Mouse (Mus musculus) liver, postnatal 0 days (tissue): ENCODE measurements around the gene 4930505A04Rik. TPM values are rescaled to one million over a fixed set of nuclear protein-coding genes. Genes with fewer than 3 reads are reported as not detected.
A peak's percentile ranks its signal among the peaks of the same experiment; 100 is the strongest.
"Not testable (repeated sequence)": the region's sequence is repeated elsewhere in the genome, so short reads cannot be mapped to it uniquely, and the experiment has no call there.

ENCODE experiments used
- ATAC-seq: fragments of 200-750 bp; cut with Nextera tagmentation; 2 replicates; pipeline ENCODE4 v1.8.0; 2017; ENCODE audit warnings: mild to moderate bottlenecking, moderate library complexity
- DNase-seq: peaks from one replicate; pipeline ENCODE4 v3.0.0-alpha.2; 2016
- H3K27ac ChIP-seq: fragments of 300-500 bp; sonication (generic); 2 replicates; pipeline ENCODE4 v1.5.1; 2014; ENCODE audit warnings: antibody characterized with exemption, moderate library complexity, mild to moderate bottlenecking, low read depth
- H3K27me3 ChIP-seq: fragments of 300-500 bp; sonication (generic); 2 replicates; pipeline ENCODE4 v1.6.1; 2014; ENCODE audit warnings: low read length, control low read depth, mixed read lengths; ENCODE audit not compliant: insufficient read depth
- H3K36me3 ChIP-seq: fragments of 300-500 bp; sonication (generic); replicated peaks from 2 replicates; pipeline ENCODE4 v1.6.1; 2014; ENCODE audit warnings: mild to moderate bottlenecking, control low read depth, low read length, moderate library complexity, mixed read lengths; ENCODE audit not compliant: insufficient read depth
- H3K4me1 ChIP-seq: fragments of 300-500 bp; sonication (generic); 2 replicates; pipeline ENCODE4 v1.6.1; 2014; ENCODE audit warnings: antibody characterized with exemption, mild to moderate bottlenecking, control low read depth; ENCODE audit not compliant: insufficient read depth
- H3K4me2 ChIP-seq: fragments of 300-500 bp; sonication (generic); 2 replicates; pipeline ENCODE4 v1.6.1; 2014; ENCODE audit warnings: low read depth, mild to moderate bottlenecking, low read length, moderate library complexity, mixed read lengths
- H3K4me3 ChIP-seq: fragments of 300-500 bp; sonication (generic); 2 replicates; pipeline ENCODE4 v1.5.1; 2014; ENCODE audit warnings: low read depth, low read length
- H3K9ac ChIP-seq: fragments of 300-500 bp; sonication (generic); replicated peaks from 2 replicates; pipeline ENCODE4 v1.6.1; 2014; ENCODE audit warnings: mild to moderate bottlenecking, moderate library complexity
- H3K9me3 ChIP-seq: fragments of 300-500 bp; sonication (generic); 2 replicates; pipeline ENCODE4 v1.6.1; 2016; ENCODE audit warnings: mild to moderate bottlenecking, control low read depth, low read length, mixed read lengths
- CTCF ChIP-seq: sonication (generic); IDR thresholded peaks from 2 replicates; pipeline ENCODE4 v1.5.1; 2016; ENCODE audit warnings: antibody characterized with exemption, low read depth
- EP300 ChIP-seq: IDR thresholded peaks from 2 replicates; pipeline ENCODE4 v1.6.1; 2016; ENCODE audit warnings: antibody characterized with exemption, low read depth, mild to moderate bottlenecking
- WGBS: fragments of 180-500 bp; shearing (Covaris S2); extraction: QIAGEN DNeasy Blood & Tissue Kit; methylation state at CpG from one replicate; pipeline ENCODE4 v1.1.7; 2014; ENCODE audit not compliant: insufficient replicate concordance; 5-methylcytosine and 5-hydroxymethylcytosine counted together
- polyA plus RNA-seq: library from polyadenylated mRNA; unstranded; fragments of >200 nt; fragmentation: Nextera tagmentation; extraction: Ambion mirVana; gene quantifications from 2 replicates; pipeline ENCODE4 v1.2.1, GENCODE M21; 2015

The 4930505A04Rik gene
- polyA plus RNA-seq, 1 experiment from 2014 or later, result not detected

DNA sequence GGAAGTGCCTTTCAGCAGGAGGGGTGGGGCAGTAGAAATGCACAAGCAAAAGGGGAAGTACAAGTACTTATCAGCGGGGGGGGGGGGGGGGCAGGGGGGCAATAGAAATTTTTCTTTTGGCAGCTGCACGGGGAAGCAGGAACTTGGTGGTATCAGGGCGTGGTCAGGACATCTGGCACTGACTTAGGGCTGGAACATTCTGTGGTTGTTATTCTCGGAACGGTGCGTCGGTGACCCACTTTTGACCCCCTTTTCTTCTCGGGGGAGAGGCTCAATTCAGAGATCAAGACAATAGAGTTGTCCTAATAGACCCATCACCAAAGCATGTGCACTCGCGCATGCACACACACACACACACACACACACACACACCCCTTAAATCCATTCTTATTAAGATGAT, 16.6 kb upstream of the 4930505A04Rik start:
- 79% methylated on average over 9 of the region's 10 CpGs for WGBS
- ATAC-seq, result no peak

DNA sequence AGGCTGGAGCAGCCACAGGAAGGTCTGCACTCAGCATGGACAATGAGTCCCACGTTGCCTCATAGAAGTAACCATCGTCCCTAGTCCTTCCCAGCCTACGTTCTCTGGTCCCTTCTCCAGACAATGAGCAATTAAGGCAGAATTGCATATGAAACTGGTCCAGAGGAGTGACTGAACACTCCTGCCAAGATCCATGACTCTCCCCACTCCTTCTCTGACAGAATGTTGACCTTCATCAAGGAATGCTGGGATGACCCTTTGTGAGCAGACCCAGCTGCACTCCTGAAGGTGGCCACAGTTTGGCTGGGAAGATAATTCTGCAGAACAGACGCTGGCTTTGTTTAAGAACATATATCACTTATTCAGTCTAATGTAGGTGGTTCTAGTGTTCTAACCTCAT, 11.7 kb upstream of the 4930505A04Rik start:
- WGBS, result 74% methylated on average over 4 of the region's 4 CpGs
- ATAC-seq (no peak), DNase-seq (no peak)
- no peak for TF ChIP-seq EP300
- TF ChIP-seq CTCF, result no peak
- no peak overlapping the region for H3K9ac ChIP-seq
- no peak overlapping the region for H3K4me2 ChIP-seq
- no peak overlapping the region for H3K27ac ChIP-seq
- no peak overlapping the region for H3K4me3 ChIP-seq
- H3K4me1 ChIP-seq, result no peaks in the 10 kb centered on the region
- no peaks in the 10 kb centered on the region for H3K36me3 ChIP-seq
- H3K9me3 ChIP-seq, result no peaks in the 10 kb centered on the region
- no peaks in the 10 kb centered on the region for H3K27me3 ChIP-seq

More for the DNA sequence above, 16.6 kb upstream of the 4930505A04Rik start:
- H3K4me2 ChIP-seq, result no peak overlapping the region
- H3K36me3 ChIP-seq, result no peaks in the 10 kb centered on the region
- H3K9ac ChIP-seq, result no peak overlapping the region
- no peaks in the 10 kb centered on the region for H3K4me1 ChIP-seq
- no peaks in the 10 kb centered on the region for H3K9me3 ChIP-seq
- H3K27me3 ChIP-seq, result no peaks in the 10 kb centered on the region
- no peak for TF ChIP-seq CTCF
- TF ChIP-seq EP300, result no peak
- no peak overlapping the region for H3K4me3 ChIP-seq
- no peak overlapping the region for H3K27ac ChIP-seq
- DNase-seq, result no peak

DNA sequence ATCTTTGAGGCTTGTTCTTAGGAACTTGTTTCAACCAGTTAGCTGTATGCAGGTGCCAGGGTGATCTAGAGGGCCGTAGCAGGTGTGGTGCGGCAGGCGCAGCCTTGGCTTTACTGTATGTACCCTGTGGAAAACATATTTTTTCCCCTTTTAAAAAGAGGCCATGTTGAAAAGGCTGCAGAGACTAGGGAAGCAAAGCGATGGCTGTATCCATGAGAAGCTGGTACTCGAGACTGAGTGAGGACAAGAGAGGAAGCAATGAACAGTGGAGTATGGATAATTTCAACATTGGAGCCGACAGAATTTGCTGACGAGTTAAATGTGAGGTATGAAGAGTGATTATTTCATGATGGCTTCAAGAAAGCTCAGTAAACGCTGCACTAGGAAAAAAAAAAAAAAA, 440 bp downstream of the 4930505A04Rik start:
- ATAC-seq, result no peak

GRCm38 (mm10) chr11:30454331-30454730, 17.3 kb downstream of the 4930505A04Rik start:
- DNase-seq (no peak), ATAC-seq (no peak)
- no peaks in the 10 kb centered on the region for H3K4me1 ChIP-seq
- no peaks in the 10 kb centered on the region for H3K27me3 ChIP-seq
- no peaks in the 10 kb centered on the region for H3K9me3 ChIP-seq
- H3K36me3 ChIP-seq, result no peaks in the 10 kb centered on the region
- H3K4me3 ChIP-seq, result no peak overlapping the region
- WGBS, result 77% methylated on average over 4 of the region's 4 CpGs
- no peak for TF ChIP-seq EP300
- TF ChIP-seq CTCF, result no peak
- H3K9ac ChIP-seq, result no peak overlapping the region
- H3K27ac ChIP-seq, result no peak overlapping the region
- H3K4me2 ChIP-seq, result no peak overlapping the region

More for the DNA sequence above, 440 bp downstream of the 4930505A04Rik start:
- Histone ChIP-seq H3K4me3 (0 out of 2 replicates have a peak overlapping the region, but pooled peaks have one; percentile 45), H3K27me3 (no peaks in the 10 kb centered on the region), H3K9ac (no peak overlapping the region), H3K9me3 (no peaks in the 10 kb centered on the region), H3K27ac (no peak overlapping the region), H3K36me3 (no peaks in the 10 kb centered on the region), H3K4me2 (peak overlapping the region; percentile 78; the same call in 1 of the 2 replicates), H3K4me1 (no peaks in the 10 kb centered on the region)
- no peak for TF ChIP-seq CTCF
- TF ChIP-seq EP300, result no peak
- WGBS, result 65% methylated on average over 8 of the region's 8 CpGs
- DNase-seq, result no peak

DNA sequence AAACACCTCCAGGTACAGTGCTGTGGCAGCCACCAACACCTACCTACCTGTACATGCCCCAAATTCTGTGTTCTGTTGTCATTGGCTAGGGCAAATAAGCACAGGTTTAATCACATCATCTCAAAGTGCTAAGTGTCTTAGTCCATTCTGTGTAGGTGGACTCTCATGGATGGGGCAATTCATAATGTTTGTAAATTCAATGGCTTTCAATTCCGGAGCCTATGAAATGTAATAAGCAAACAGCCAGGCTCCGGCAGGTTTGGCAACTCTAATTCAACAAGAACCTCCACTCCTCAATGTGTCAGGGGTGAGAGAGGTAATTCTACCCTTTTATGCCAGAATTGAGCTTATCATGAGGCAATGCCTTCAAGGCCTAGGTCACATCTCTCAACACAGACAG, 23.5 kb downstream of the 4930505A04Rik start:
- no peak for ATAC-seq
- Histone ChIP-seq H3K4me3 (no peak overlapping the region), H3K27ac (no peak overlapping the region), H3K4me1 (no peaks in the 10 kb centered on the region), H3K27me3 (no peaks in the 10 kb centered on the region), H3K9ac (no peak overlapping the region), H3K4me2 (no peak overlapping the region), H3K36me3 (no peaks in the 10 kb centered on the region), H3K9me3 (no peaks in the 10 kb centered on the region)
- 84% methylated on average over 2 of the region's 2 CpGs for WGBS
- TF ChIP-seq CTCF (no peak), EP300 (no peak)
- no peak for DNase-seq

- Histone ChIP-seq H3K9me3 (no peaks in the 10 kb centered on the region), H3K36me3 (no peaks in the 10 kb centered on the region), H3K4me2 (no peak overlapping the region), H3K4me1 (no peaks in the 10 kb centered on the region), H3K27me3 (no peaks in the 10 kb centered on the region), H3K9ac (no peak overlapping the region), H3K27ac (no peak overlapping the region), H3K4me3 (no peak overlapping the region)
- ATAC-seq (no peak), DNase-seq (no peak)
- TF ChIP-seq EP300, result no peak
- no peak for TF ChIP-seq CTCF
- WGBS, result 59% methylated on average over 1 of the region's 1 CpGs
These were observed 24.1 kb downstream of the 4930505A04Rik start for GRCm38 (mm10) chr11:30447561-30447960.

GRCm38 (mm10) chr11:30444192-30444905, 27.3 kb downstream of the 4930505A04Rik start:
- H3K9ac ChIP-seq, H3K36me3 ChIP-seq, DNase-seq, H3K4me2 ChIP-seq, H3K27ac ChIP-seq, H3K27me3 ChIP-seq, H3K9me3 ChIP-seq, ATAC-seq, H3K4me1 ChIP-seq, H3K4me3 ChIP-seq: not testable (repeated sequence)
- 75% methylated on average over 12 of the region's 12 CpGs for WGBS
